Mouse (Mus musculus): ENCODE measurements at regions not wholly inside any gene's neighbourhood (a gene's known extent, or its start where the extent isn't known, plus 50 kb on each side); places are given as distances from the start of the nearest gene placed in this dataset.

DNA sequence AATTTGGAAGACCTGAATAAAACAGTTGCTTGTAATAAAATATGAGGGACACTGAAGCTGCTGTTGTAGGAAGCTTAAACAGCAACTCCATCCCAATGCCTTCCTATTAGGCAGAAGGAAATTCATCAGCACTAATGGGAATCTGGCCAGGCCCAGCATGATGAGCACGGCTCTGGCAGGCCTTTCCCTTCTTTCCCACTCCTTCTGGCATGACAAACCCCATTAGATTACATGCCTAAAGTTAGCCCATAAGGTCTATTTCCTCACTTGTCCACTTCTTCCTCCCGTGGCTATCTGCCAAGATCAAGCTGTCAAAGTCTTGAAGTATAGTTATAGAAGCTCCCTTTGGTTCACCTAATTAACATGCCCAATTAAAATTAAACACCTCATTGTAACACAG lies 574.4 kb upstream of the Dsel start:
- TF ChIP-seq CTCF (conservative IDR thresholded peaks at IDR 0.05; ENCODE audit: insufficient read depth, insufficient read length, low read depth, low read length) (no peak), POLR2A (IDR thresholded peaks at IDR 0.05; ENCODE audit: low read depth, low read length) (no peak)

Measured in kidney, adult 2 months (tissue).